Mouse (Mus musculus) ES-Bruce4 (cell line): ENCODE results near the gene Col4a2.

Source experiments
- CTCF ChIP-seq: IDR thresholded peaks from one replicate; pipeline ENCODE4 v1.8.1; 2011; ENCODE audit warnings: low read depth, low read length
- EP300 ChIP-seq: IDR thresholded peaks from 2 replicates; pipeline ENCODE4 v1.6.1; 2011; ENCODE audit warnings: low read depth, low read length; ENCODE audit not compliant: insufficient read depth
- POLR2A ChIP-seq: IDR thresholded peaks from one replicate; pipeline ENCODE4 v1.8.1; 2011; ENCODE audit warnings: low read length; ENCODE audit not compliant: insufficient read depth

DNA sequence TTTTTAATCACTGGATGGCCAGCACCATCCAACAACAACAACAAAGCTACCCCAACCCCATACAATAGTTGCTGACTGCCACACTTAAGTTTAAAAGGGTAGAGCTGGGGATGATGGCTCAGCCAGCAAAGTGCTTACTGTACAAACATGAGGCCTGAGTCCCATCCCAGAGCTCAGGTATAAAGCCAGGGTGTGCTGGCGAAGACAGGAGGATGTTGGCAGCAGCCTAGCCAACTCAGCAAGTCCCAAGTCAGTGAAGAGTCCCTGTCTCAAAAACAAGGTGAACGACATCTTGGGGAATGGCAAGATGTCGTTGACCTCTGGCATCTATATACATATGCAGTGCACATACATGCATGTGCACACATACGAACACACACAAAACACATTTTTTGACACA lies 150.0 kb downstream of the Col4a2 start:
- TF ChIP-seq POLR2A = no peak
- no peak for TF ChIP-seq CTCF
- no peak for TF ChIP-seq EP300
